Mouse (Mus musculus) ES-E14 (cell line): Measurements from ENCODE around the gene Obscn. TPM values are rescaled to one million over a fixed set of nuclear protein-coding genes. Genes with fewer than 3 reads are reported as not detected.

Experiments
- DNase-seq: peaks from one replicate; pipeline ENCODE4 v3.0.0-alpha.2; 2013; ENCODE audit warnings: low read depth, low spot score
- H3K27ac ChIP-seq: 2 replicates; pipeline ENCODE4 v1.5.1; 2012; ENCODE audit warnings: low read depth, mild to moderate bottlenecking, low read length, moderate library complexity, mixed read lengths; ENCODE audit not compliant: poor library complexity, insufficient read depth, severe bottlenecking
- H3K36me3 ChIP-seq: 2 replicates; pipeline ENCODE4 v1.6.1; 2012; ENCODE audit warnings: mild to moderate bottlenecking, low read length, moderate library complexity, mixed read lengths; ENCODE audit not compliant: control insufficient read depth, poor library complexity, insufficient read depth, severe bottlenecking
- H3K4me1 ChIP-seq, 2 experiments: fragments of 150-350 bp in 1 of 2; sonication (generic) in 1 of 2; 2 replicates each; pipeline ENCODE4 v1.6.1; 2012; ENCODE audit warnings: low read length in 2 of 2, mild to moderate bottlenecking in 1 of 2, mixed read lengths in 1 of 2; ENCODE audit not compliant: control insufficient read depth in 2 of 2, insufficient read depth in 2 of 2, poor library complexity in 1 of 2
- H3K4me3 ChIP-seq, 2 experiments: fragments of 150-350 bp in 1 of 2; sonication (generic) in 1 of 2; 2 replicates each; pipeline ENCODE4 v1.5.1; 2012; ENCODE audit warnings: low read length in 2 of 2, low read depth in 1 of 2, mild to moderate bottlenecking in 1 of 2, mixed read lengths in 1 of 2; ENCODE audit not compliant: insufficient read depth in 1 of 2, poor library complexity in 1 of 2, severe bottlenecking in 1 of 2
- H3K9ac ChIP-seq: 2 replicates; pipeline ENCODE4 v1.6.1; 2012; ENCODE audit warnings: low read depth, mild to moderate bottlenecking, low read length, mixed read lengths; ENCODE audit not compliant: poor library complexity, insufficient read depth, severe bottlenecking
- H3K9me3 ChIP-seq: fragments of 150-350 bp; sonication (generic); 2 replicates; pipeline ENCODE4 v1.6.1; 2012; ENCODE audit warnings: low read depth, mild to moderate bottlenecking, low read length; ENCODE audit not compliant: control insufficient read depth, insufficient read depth
- CHD2 ChIP-seq: IDR thresholded peaks from 2 replicates; pipeline ENCODE4 v1.6.1; 2014; ENCODE audit warnings: mild to moderate bottlenecking, low read depth, low read length, inconsistent platforms
- HCFC1 ChIP-seq: IDR thresholded peaks from 2 replicates; pipeline ENCODE4 v1.6.1; 2012; ENCODE audit warnings: low read length, inconsistent platforms, borderline replicate concordance; ENCODE audit not compliant: insufficient read depth
- MAFK ChIP-seq: IDR thresholded peaks from 2 replicates; pipeline ENCODE4 v1.6.1; 2014; ENCODE audit warnings: mild to moderate bottlenecking, low read depth, low read length, inconsistent platforms; ENCODE audit not compliant: insufficient read depth
- ZC3H11A ChIP-seq: IDR thresholded peaks from 2 replicates; pipeline ENCODE4 v1.6.1; 2012; ENCODE audit warnings: low read depth, mild to moderate bottlenecking, inconsistent platforms, low read length, borderline replicate concordance
- ZNF384 ChIP-seq: IDR thresholded peaks from 2 replicates; pipeline ENCODE4 v1.6.1; 2012; ENCODE audit warnings: low read depth, low read length, inconsistent platforms
- in situ Hi-C, 2 experiments: fragments of 600-800 bp; cut with MboI; formaldehyde crosslinking; loops; one replicate each; pipeline ENCODE4 v1.15.1; 2025; ENCODE audit warnings: low sequenced_read_pairs in 2 of 2, inconsistent platforms in 1 of 2; ENCODE audit not compliant: unreplicated experiment in 2 of 2
- total RNA-seq: library from RNA; depleted of rRNA; stranded (reverse); fragments of 300-350 nt; gene quantifications from 2 replicates; pipeline ENCODE4 v1.2.3, GENCODE M21; 2012

The Obscn gene
- total RNA-seq, 1 experiment: 0.36 TPM

DNA sequence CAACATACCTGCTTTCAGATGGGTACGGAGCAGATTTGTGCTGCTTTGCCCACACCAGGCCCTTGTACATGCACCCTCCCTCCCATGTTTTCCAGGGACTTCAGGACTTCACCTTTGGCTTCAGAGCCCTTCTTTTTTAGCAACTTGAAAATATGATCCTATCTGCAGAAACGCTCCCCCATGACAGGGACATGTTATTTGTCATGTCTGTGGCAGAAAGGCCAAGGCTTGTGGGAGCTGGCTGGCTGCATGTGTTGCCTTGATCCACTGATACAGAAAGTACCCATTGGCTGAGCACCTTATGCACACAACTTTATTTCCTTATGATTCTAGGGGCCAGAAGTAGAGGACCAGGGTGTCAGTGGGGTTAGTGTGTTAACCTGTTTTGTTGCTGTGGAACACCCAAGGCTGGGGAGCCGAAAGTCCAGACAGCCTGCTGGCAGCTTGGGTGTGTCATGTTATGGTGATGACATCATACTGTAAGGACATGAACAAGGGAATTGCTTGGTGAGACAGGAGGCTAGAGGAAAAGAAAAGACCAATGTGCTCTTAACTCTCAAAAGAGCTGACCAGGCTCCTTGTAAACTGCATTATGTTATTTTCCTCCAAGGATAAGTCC lies 150.8 kb downstream of the Obscn start:
- no peak for TF ChIP-seq ZNF384
- no peak for TF ChIP-seq HCFC1
- no peak for TF ChIP-seq MAFK
- no peak for TF ChIP-seq CHD2
- TF ChIP-seq ZC3H11A: no peak
- no peak for DNase-seq
- in situ Hi-C loops: no loop called here
- Histone ChIP-seq H3K27ac (no peak overlapping the region), H3K9me3 (no peaks in the 10 kb centered on the region), H3K9ac (no peak overlapping the region), H3K4me1 (peaks cover 0 to 9% of the 10 kb centered on the region in 2 experiments; a peak in 1 of 4 replicates), H3K4me3 (no peak overlapping the region), H3K36me3 (peaks cover 57% of the 10 kb centered on the region)

- no peak overlapping the region for H3K27ac ChIP-seq
- no peaks in the 10 kb centered on the region for H3K9me3 ChIP-seq
- peaks cover 0 to 12% of the 10 kb centered on the region in 2 experiments; a peak in 2 of 4 replicates for H3K4me1 ChIP-seq
- in situ Hi-C loops: no loop called here
- no peak overlapping the region for H3K9ac ChIP-seq
- DNase-seq: no peak
- H3K4me3 ChIP-seq: no peak overlapping the region
- TF ChIP-seq ZNF384: no peak
- TF ChIP-seq HCFC1: no peak
- TF ChIP-seq MAFK: no peak
- TF ChIP-seq CHD2: no peak
- no peak for TF ChIP-seq ZC3H11A
- H3K36me3 ChIP-seq: peaks cover 56% of the 10 kb centered on the region
These were observed 151.5 kb downstream of the Obscn start for GRCm38 (mm10) chr11:58984657-58985056.

DNA sequence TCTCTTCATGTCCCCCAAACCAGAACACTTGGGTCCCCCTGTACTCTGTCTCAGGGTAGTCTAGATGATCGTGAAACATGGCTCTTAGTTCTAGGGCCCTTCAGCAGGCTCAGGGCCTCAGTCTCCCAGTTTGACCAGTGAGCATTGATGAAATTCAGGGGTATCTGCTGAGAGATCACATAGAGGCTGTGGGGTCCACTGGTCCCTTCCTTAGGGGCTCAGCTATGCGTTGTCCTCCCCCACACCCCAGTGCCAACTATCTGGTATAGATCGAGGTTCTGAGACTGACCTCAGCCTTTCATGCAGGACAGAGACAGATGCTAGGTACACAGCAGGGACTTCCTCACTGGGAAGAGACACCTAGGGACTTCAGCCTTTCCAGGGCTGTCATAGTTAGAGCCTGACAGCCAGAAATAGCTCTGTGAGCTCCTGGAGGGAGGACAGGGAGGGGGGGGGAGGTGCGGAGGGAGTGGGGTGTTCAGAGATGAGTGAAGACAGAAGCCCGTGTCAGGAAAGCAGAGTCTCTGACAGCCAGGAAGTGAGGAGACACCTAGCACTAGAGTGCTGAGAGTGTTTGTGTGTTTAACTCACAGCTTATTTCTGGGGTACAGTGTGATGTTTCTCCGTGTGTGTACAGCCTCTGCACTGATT lies 152.4 kb downstream of the Obscn start:
- no peak for DNase-seq
- Histone ChIP-seq H3K9ac (no peak overlapping the region), H3K9me3 (no peaks in the 10 kb centered on the region), H3K4me1 (peaks cover 3 to 16% of the 10 kb centered on the region in 2 experiments; a peak in 3 of 4 replicates), H3K36me3 (peaks cover 49% of the 10 kb centered on the region), H3K27ac (no peak overlapping the region), H3K4me3 (no peak overlapping the region)
- TF ChIP-seq ZC3H11A (no peak), ZNF384 (no peak), CHD2 (no peak), MAFK (no peak), HCFC1 (no peak)
- in situ Hi-C loops: no loop called here

DNA sequence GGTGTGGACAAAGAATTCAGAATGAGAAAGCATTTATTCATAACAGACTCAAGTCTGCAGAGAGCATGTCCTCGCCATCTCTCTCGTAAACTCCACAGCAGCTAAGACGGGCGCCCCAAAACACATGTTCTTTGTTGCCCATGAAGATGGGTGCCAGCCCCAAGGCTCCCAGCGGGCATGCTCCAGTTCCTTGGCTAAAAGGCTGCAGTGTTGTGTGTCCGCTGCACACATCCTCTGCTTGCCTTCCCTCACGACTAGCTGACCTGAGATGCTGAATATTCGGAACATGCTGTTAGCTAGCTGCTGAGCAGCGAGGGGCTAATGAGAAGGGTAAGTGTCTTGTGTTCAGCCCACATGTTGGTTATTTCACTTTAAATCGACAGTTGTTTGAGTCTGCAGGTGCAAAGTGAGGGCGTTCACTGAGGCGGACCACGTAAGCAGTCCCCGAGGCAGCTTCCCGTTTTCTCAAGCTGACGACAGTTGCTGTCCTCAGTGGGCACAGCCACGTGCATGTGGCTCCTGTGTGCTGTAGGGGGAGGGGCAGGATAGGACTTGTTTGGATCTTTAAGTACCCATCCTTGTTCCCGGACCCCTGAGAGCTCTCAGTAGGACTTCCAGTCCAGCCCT lies 153.6 kb downstream of the Obscn start:
- Histone ChIP-seq H3K36me3 (peaks cover 42% of the 10 kb centered on the region), H3K4me3 (no peak overlapping the region), H3K9ac (no peak overlapping the region), H3K4me1 (peaks cover 3 to 16% of the 10 kb centered on the region in 2 experiments; a peak in 3 of 4 replicates), H3K9me3 (no peaks in the 10 kb centered on the region), H3K27ac (no peak overlapping the region)
- TF ChIP-seq ZC3H11A (no peak), HCFC1 (no peak), MAFK (no peak), ZNF384 (no peak), CHD2 (no peak)
- in situ Hi-C loops: no loop called here
- no peak for DNase-seq
